Mouse (Mus musculus) brain, embryonic 14.5 days (tissue): Measurements from ENCODE around the gene Tspan32. TPM values are rescaled to one million over a fixed set of nuclear protein-coding genes. Genes with fewer than 3 reads are reported as not detected.

ENCODE experiments used
- DNase-seq: peaks from one replicate; pipeline ENCODE4 v3.0.0-alpha.2; 2011; ENCODE audit warnings: low read depth
- CTCF ChIP-seq: fragments of 200-500 bp; IDR thresholded peaks from 2 replicates; pipeline ENCODE4 v1.5.1; 2012; ENCODE audit warnings: inconsistent platforms, mild to moderate bottlenecking, moderate library complexity, borderline replicate concordance; ENCODE audit not compliant: insufficient read depth, insufficient read length; ENCODE audit errors: extremely low read depth
- POLR2A ChIP-seq: fragments of 200-500 bp; IDR thresholded peaks from 2 replicates; pipeline ENCODE4 v1.6.1; 2012; ENCODE audit warnings: mild to moderate bottlenecking, inconsistent platforms, borderline replicate concordance; ENCODE audit not compliant: poor library complexity, insufficient read depth, insufficient read length, severe bottlenecking; ENCODE audit errors: extremely low read depth
- polyA plus RNA-seq: library from polyadenylated mRNA; depleted of rRNA; stranded (reverse); fragments of >200 nt; gene quantifications from 2 replicates; pipeline ENCODE4 v1.2.3, GENCODE M21; 2012

The Tspan32 gene
- polyA plus RNA-seq, 1 experiment = 0.16 TPM

DNA sequence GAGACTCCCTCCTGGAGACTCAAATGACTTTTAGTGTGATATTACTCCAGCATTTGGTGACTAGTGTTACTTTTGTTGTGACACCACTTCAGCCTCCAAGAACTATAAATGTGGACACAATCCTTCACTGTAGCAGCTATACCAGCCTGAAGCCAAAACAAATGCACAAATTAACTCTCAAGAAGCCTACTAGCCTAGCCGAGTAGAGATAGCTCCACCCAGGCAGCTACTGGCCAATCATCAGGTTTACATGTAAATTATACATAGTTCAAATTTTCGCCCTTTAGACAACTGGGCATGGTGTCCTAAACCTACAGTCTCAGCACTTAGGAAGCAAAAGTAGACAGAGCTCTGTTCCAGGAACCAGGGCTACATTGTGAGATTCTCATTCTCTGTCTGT lies 46.5 kb downstream of the Tspan32 start:
- no peak for DNase-seq
- TF ChIP-seq POLR2A (no peak), CTCF (no peak)

DNA sequence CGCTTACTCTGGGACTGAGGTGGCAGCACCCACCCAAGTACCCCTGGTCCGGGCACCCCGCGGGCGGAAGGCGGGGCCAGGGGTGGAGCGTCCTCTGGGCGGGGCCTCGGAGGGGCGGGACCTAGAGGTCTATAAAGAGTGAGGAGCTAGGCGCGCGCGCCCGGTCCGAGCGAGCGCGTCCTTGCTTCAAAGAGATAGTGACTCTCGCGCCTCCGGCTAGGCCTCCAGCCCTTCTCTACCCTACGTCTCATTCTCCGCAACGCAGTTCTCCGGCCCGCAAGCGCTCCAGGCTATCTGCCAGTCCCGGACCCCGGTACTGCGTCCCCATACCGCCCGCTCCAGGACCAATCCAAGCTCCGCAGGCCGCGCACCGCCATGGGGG lies 47.8 kb downstream of the Tspan32 start, which contains the start of gene Cd81:
Gene Cd81 (plus strand): TSS at position 114 of the 382 bp plus-strand sequence.
- TF ChIP-seq CTCF (no peak), POLR2A (peak; percentile 90; the same call in 1 of the 2 replicates)
- DNase-seq = peak; percentile 85

DNA sequence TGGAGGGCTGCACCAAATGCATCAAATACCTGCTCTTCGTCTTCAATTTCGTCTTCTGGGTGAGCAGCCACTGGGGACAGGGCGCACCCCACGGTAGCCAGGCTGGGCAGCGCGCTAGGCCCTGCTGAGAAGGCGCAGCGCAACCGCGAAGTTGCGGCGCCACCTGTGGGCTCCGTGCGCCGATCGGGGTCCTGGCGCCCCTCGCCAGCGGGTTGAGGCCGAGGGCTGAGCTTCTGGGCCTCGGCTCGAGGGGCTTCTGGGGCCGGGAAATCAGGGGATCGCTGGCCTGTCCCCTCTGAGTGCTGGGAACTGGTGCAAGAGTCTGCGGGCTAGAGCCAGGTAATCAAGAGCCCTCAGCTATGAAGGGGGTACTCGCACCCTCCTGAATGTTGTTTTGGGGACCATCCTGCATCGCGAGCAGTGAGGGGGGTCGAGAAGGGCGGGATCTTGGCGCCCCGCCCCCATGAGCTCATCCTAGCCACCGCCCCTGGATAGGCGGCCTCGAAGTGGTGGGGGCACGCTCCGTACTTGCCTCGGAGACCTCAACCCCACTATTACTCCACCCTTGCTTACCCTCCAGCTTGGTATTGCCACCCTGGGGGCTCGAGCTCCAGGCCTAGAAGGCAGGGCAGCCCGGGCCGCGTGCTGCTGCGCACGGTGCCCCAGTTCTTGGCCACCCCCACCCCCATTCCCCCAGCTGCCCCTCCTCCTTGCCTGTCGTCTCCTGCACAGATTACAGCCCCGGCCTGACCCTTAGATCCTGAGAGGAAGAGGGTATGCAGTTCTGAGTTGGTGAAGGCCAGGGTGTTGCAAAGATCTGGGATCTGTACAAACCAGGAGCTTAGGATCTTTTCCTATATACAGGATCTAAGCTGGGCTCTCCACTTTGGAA lies 48.4 kb downstream of the Tspan32 start:
- TF ChIP-seq CTCF = no peak
- no peak for TF ChIP-seq POLR2A
- DNase-seq = peak; percentile 82

DNA sequence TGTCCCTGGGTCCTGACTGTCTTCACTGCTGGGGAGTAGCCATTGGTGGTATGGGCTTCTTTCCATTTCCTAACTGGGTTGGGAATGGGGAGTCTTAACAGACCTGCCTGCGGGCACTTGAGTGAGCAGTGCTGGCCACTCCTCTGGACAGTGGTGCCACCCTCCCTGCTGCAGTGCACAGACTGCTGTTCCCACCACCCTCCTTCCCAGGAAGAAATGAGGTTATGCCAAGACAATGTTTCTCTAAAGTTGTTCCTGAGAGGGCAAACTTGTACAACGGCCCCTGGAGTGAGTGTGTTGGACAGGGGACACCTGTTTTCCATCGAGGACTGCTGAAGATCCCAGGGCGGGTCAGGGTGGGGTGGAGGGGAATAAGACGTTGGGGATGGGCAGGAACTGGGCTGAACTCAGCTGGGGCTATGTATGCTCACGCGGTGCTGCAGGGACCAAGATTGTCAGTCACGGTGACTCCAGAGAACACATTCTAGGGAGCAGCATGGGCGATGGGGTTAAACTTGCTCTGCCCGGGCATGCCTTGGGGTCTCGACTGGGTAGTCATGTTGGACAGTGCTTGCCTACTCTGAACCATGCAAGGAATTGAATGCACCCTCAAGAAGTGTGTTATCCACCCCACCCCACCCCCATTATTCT lies 49.2 kb downstream of the Tspan32 start:
- no peak for DNase-seq
- no peak for TF ChIP-seq CTCF
- no peak for TF ChIP-seq POLR2A

DNA sequence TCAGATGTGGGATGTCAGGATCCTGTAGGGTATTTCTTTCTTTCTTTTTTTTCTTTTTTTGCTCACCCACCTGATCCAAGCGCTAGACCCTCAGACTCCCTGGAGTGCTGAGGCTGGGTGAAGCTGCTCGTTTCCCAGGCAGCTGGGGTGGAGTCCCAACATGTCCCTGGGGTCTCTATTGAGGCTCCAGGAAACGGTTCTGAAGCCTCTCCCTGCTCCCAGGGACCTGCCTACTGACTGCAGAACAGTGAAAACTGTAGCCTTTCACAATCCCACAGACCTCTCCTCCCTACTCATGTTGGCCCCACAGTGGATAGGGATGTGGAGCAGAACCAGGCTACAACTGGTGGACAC lies 49.7 kb downstream of the Tspan32 start:
- TF ChIP-seq CTCF (no peak), POLR2A (no peak)
- DNase-seq = no peak

DNA sequence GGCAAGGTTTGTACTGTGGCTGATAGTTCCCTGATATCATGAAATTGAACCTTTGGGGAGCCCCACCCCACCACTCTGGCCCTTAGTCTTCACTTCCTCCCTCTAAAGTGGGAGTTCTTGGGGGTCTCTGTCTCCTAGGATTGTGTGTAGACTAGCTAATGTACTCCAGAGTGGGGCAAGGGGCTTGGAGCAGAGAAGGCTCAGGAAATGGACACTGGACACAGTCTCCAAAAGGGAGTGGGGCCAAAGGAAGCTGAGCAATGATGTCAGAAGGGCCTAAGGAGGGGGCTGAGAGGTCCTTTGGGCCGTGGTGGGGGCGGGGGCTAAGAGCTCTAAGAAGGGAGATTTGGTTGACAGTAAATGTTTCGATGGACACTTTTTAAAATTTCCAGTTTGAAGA lies 50.2 kb downstream of the Tspan32 start:
- TF ChIP-seq CTCF = no peak
- no peak for TF ChIP-seq POLR2A
- DNase-seq = no peak

DNA sequence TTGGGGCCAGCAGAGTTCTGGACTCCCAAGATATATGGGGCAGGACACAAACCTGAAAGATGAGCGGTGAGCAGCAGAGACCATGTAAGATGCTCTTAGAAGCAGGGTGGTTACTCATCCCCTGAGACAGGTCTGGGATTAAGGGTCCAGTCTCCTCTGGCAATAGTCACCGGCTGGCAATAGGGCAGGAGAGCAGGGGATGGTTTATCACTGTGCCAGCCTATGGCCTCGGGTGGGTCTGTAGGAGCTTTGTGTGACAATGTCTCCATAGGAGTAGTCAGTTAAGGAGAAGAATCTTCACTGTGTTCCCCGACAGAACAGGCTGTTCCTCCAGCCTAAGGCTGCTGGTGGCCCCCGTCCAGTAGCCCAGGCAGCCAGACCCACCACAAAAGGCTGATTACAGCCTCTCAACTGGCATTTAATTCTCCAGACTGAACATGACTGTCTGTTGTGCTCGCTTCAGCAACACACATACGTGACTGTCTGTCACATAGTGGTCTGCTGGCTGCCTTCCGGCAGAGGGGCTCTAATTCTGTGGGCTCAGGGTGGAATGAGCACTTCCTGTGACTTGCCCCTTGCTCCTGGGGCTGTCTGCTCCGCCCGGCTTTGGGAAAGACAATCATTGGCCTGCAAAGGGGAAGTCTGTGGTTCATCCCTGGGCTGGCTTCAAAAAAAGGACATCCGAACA lies 50.8 kb downstream of the Tspan32 start:
- TF ChIP-seq CTCF = no peak
- no peak for TF ChIP-seq POLR2A
- DNase-seq = peak; percentile 16

DNA sequence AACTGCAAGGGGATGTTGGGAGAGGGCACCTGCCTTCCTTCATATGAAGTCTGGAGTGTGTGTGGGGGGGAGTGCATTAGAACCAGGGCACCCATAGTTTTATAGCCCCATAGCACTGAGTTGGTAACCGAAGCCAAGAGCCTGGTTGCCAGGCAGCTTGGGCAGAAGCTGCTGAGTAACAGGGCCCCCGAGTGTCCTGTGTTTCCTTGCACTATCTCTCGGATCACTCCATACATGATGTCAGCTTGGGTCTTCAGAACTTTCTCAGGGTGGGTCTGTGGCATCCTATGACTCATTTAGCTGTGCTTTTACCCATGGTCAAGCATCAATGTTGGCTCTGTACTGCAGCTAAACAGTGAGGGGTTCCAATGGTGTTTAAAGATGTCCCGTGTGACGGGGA lies 52.2 kb downstream of the Tspan32 start:
- DNase-seq = no peak
- no peak for TF ChIP-seq POLR2A

DNA sequence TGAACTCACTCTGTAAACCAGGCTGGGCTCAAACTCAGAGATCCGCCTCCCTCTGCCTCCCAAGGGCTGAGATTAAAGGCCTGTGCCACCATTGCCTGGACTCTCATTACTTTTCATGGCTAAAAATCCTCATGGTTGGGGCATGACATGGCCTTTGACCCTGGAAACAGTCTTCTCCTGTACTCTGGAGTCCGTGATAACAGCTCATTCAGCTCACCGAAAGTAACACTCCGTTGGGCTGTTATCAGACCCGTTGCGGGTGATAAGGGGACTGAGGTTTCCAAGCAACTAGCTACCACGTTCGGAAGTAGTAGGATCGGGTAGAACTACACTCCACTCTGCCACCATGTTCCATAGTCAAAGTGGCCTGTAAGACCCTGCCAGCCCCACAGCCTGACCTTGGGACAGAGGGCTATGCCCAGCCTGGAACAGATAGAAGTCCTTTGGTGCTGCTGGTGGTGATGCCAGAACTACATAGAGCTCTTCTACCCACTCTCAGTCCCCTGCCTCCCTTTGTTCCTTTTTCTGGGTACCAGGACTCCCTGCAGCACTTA lies 52.9 kb downstream of the Tspan32 start:
- no peak for DNase-seq
- TF ChIP-seq CTCF (no peak), POLR2A (no peak)

DNA sequence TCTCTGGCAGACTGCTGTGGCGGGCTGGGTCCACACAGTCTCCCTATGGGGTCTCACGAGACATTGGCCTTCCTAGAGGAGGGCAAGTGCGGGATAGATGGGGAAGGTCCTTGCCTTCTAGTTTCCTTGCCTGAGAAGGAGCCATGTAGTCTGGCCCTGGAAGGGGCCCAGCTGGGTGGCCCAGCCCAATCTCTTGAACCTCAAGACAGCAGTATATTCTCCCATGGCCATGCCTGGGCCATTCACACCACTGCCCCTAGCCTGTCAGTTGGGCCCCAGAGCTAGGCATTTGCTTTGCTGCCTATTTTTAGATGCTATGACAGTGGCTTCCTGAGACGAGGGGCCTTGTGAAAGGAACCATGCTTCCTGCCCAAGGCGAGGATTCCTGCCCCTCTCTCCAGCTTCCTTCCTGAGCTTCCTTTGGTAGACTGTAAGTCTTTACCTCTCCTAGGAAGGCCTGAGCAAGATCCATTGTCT lies 53.4 kb downstream of the Tspan32 start:
- TF ChIP-seq CTCF = no peak
- TF ChIP-seq POLR2A = no peak
- no peak for DNase-seq
